ENCODE assay signal across 22 mouse cellular contexts in the genomic region with DNA sequence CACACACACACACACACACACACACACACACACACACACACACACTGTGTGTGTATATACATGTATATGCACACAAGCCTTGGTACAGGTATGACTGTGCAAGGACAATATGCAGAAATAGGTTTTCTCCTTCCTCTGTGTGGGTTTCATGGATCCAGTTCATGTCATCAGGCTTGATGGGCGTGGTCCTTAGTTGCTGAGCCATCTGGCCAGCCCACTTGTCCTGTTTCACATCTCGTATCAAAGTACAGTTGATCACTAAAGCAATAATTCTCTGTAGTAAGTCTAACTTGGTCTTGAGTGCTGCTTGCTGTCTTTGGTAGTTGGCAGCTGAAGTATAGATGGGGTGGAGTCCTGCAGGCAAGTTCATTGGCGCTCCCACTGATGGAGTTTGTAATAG.
"Had no signal": no experiment of that assay in that cellular context is flagged by ENCODE, and none has a peak within 500 bp of the region (broad histone marks: within the 10 kb centered on the region; RNA-seq: fewer than 3 reads in every experiment).

No protein-coding gene starts in this region.

- H3K4me2 ChIP-seq: lung, embryonic 15.5 days; midbrain, embryonic 12.5 days; neural tube, embryonic 13.5 days; neural tube, embryonic 15.5 days had no signal

- H3K9ac ChIP-seq: liver, postnatal 0 days; lung, embryonic 15.5 days; midbrain, embryonic 12.5 days; neural tube, embryonic 13.5 days; neural tube, embryonic 15.5 days had no signal

- H3K27me3 ChIP-seq: lung, embryonic 15.5 days; megakaryocyte, embryonic 14.5 days; midbrain, embryonic 12.5 days; neural tube, embryonic 13.5 days; neural tube, embryonic 15.5 days had no signal

- DNase-seq: liver, postnatal 0 days; lung, adult 2 months; lung, postnatal 14 days; lung, postnatal 36 days; midbrain, embryonic 14.5 days; retina, postnatal 1 day; right cerebral cortex, adult 18-20 months; right cerebral cortex, postnatal 25 days; right cerebral cortex, postnatal 4 days; spleen, adult 18-20 months; thymus, adult 18-20 months; thymus, postnatal 14 days; thymus, postnatal 36 days had no signal

- ATAC-seq: liver, postnatal 0 days; lung, postnatal 0 days; midbrain, embryonic 16.5 days had no signal

- H3K4me3 ChIP-seq: lung, embryonic 15.5 days; megakaryocyte, embryonic 14.5 days; midbrain, embryonic 12.5 days; myocyte; neural tube, embryonic 13.5 days; neural tube, embryonic 15.5 days had no signal

- H3K9me3 ChIP-seq: lung, embryonic 15.5 days; midbrain, embryonic 12.5 days; neural tube, embryonic 13.5 days; neural tube, embryonic 15.5 days had no signal

- H3K27ac ChIP-seq: lung, embryonic 15.5 days; macrophage; midbrain, embryonic 12.5 days; neural tube, embryonic 13.5 days; neural tube, embryonic 15.5 days had no signal

- H3K4me1 ChIP-seq: lung, embryonic 15.5 days; megakaryocyte, embryonic 14.5 days; midbrain, embryonic 12.5 days; neural tube, embryonic 13.5 days; neural tube, embryonic 15.5 days had no signal

- H3K36me3 ChIP-seq: lung, embryonic 15.5 days; midbrain, embryonic 12.5 days; neural tube, embryonic 13.5 days; neural tube, embryonic 15.5 days had no signal
